Mouse (Mus musculus): Measurements from ENCODE around the gene Tmem255b.

DNA sequence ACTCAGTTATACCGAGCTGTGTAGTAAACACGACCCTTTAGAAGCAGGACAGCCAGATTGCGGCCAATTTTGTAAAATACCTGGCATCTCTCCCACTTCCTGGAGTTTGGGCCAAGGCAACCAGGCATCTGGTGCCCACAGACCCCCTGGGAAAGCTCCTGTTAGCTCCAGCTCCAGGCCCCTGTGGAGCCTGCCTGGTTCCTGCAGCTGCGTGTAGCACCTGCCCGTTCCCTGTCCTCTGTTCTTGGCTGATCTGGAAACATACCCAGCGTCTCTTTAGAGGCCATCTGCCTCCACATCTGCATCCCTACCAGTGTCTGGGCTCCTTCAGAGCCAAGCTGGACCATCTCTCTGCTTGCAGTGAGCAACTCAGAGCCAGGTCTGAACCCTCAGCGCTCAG is 4.6 kb upstream of the Tmem255b start:
- TF ChIP-seq ZC3H11A (IDR thresholded peaks at IDR 0.05; ENCODE audit: borderline replicate concordance, low read depth, low read length) (no peak), MAFK (IDR thresholded peaks at IDR 0.05; ENCODE audit: insufficient read depth, low read depth, low read length) (no peak), CHD2 (IDR thresholded peaks at IDR 0.05; ENCODE audit: low read depth, low read length) (no peak)

Measured in ES-E14 (cell line).